Mouse (Mus musculus): ENCODE data around the gene Crybg1. TPM values are rescaled to one million over a fixed set of nuclear protein-coding genes. Genes with fewer than 3 reads are reported as not detected.
A peak's percentile ranks its signal among the peaks of the same experiment; 100 is the strongest.

Crybg1 gene
- total and polyA plus RNA-seq, 3 experiments = 3.9 to 6.6 (median 5.2) TPM

- in situ Hi-C loops (cut with MboI; ENCODE audit: low pct_ligation_motif_present, low pct_unique_long_range_greater_than_20kb, low sequenced_read_pairs) (loop anchor here (5.0 to 10.0 kb wide), 2 partner anchors 109 to 491 kb away; partner anchors contain the start of gene Cd24a), dilution Hi-C loops (cut with MboI; ENCODE audit: extremely low pct_ligation_motif_present, extremely low pct_unique_long_range_greater_than_20kb, low sequenced_read_pairs) (no loop called here)
- no peak for TF ChIP-seq USF1 (IDR thresholded peaks at IDR 0.05; ENCODE audit: low read depth, low read length)
- TF ChIP-seq CHD2 (IDR thresholded peaks at IDR 0.05; ENCODE audit: low read length) = no peak
- TF ChIP-seq RCOR1 (conservative IDR thresholded peaks at IDR 0.05; ENCODE audit: low read depth, low read length) = no peak
- TF ChIP-seq TCF12 (IDR thresholded peaks at IDR 0.05; ENCODE audit: low read depth, low read length) = 0 out of 2 replicates have a peak, but pooled peaks have one; percentile 18
- TF ChIP-seq BHLHE40 (IDR thresholded peaks at IDR 0.05; ENCODE audit: low read depth, low read length) = 0 out of 2 replicates have a peak, but pooled peaks have one; percentile 25
- no peak for TF ChIP-seq UBTF (IDR thresholded peaks at IDR 0.05; ENCODE audit: low read depth, low read length)
- TF ChIP-seq MEF2A (IDR thresholded peaks at IDR 0.05; ENCODE audit: borderline replicate concordance, low read depth, low read length) = peak; percentile 32; the same call in 1 of the 2 replicates
- no peak for TF ChIP-seq ZKSCAN1 (IDR thresholded peaks at IDR 0.05; ENCODE audit: borderline replicate concordance, low read depth, low read length)
- peak; percentile 94 for TF ChIP-seq CHD1 (IDR thresholded peaks at IDR 0.05; ENCODE audit: low read depth, low read length)
- no peak for TF ChIP-seq CTCF (conservative IDR thresholded peaks at IDR 0.05 in 1 of 2, IDR thresholded peaks at IDR 0.05 in 1 of 2; ENCODE audit: low read depth in 2 of 2, low read length in 2 of 2)
- TF ChIP-seq SIN3A (IDR thresholded peaks at IDR 0.05; ENCODE audit: low read length) = no peak
- no peak for TF ChIP-seq MAX (IDR thresholded peaks at IDR 0.05; ENCODE audit: low read length)
- TF ChIP-seq HCFC1 (IDR thresholded peaks at IDR 0.05; ENCODE audit: low read depth, low read length) = no peak
- peak; percentile 52; the same call in 1 of the 2 replicates for TF ChIP-seq ETS1 (conservative IDR thresholded peaks at IDR 0.05; ENCODE audit: low read depth, low read length)
- TF ChIP-seq KAT2A (IDR thresholded peaks at IDR 0.05; ENCODE audit: insufficient replicate concordance, low read length) = no peak
- no peak for TF ChIP-seq PAX5 (IDR thresholded peaks at IDR 0.05; ENCODE audit: low read length)
- no peak for TF ChIP-seq ZMIZ1 (IDR thresholded peaks at IDR 0.05; ENCODE audit: low read depth, low read length)
- no peak for TF ChIP-seq GABPA (IDR thresholded peaks at IDR 0.05; ENCODE audit: insufficient replicate concordance, low read depth, low read length)
- TF ChIP-seq E2F4 (IDR thresholded peaks at IDR 0.05; ENCODE audit: insufficient replicate concordance, low read depth, low read length) = no peak
- peak; percentile 17; the same call in 1 of the 2 replicates for TF ChIP-seq IRF4 (IDR thresholded peaks at IDR 0.05; ENCODE audit: low read depth, low read length)
- no peak for TF ChIP-seq SMC3 (IDR thresholded peaks at IDR 0.05; ENCODE audit: low read depth, low read length)
- Histone ChIP-seq H3K4me1 (ENCODE audit: control insufficient read depth in 1 of 2, insufficient read depth in 2 of 2) (peaks cover 18 to 35% of the 10 kb centered on the region in 2 experiments), H3K79me2 (replicated peaks; ENCODE audit: control insufficient read depth, extremely low read depth, insufficient read depth, poor library complexity, severe bottlenecking) (no peaks in the 10 kb centered on the region), H3K9ac (ENCODE audit: insufficient read depth, low read depth) (no peak overlapping the region), H3K4me3 (replicated peaks in 1 of 3; ENCODE audit: low read depth in 2 of 3, low read length in 2 of 3, poor library complexity in 1 of 3) (no peak overlapping the region), H3K27ac (ENCODE audit: insufficient read depth, low read depth) (no peak overlapping the region), H3K9me3 (replicated peaks; ENCODE audit: low read length) (no peaks in the 10 kb centered on the region), H3K4me2 (ENCODE audit: insufficient read depth, low read depth, poor library complexity, severe bottlenecking) (peak overlapping the region; percentile 47), H3K36me3 (replicated peaks in 1 of 2; ENCODE audit: control insufficient read depth in 1 of 2, insufficient read depth in 1 of 2, low read length in 1 of 2) (no peaks in the 10 kb centered on the region), H3K27me3 (replicated peaks) (no peaks in the 10 kb centered on the region)
- no peak for DNase-seq (ENCODE audit: extremely low read depth)
These were observed 82.7 kb downstream of the Crybg1 start for GRCm38 (mm10) chr10:44065848-44066360.
